Mouse (Mus musculus) CD4-positive helper T cell, adult 2 months (primary cell): Measurements from ENCODE around the gene Slc25a4.
A peak's percentile ranks its signal among the peaks of the same experiment; 100 is the strongest.

Source experiments
- DNase-seq: peaks from one replicate; pipeline ENCODE4 v3.0.0-alpha.2; 2012; ENCODE audit warnings: low read depth, missing footprints, low spot score

Slc25a4 gene

GRCm38 (mm10) chr8:46204974-46205640 lies 6.0 kb downstream of the Slc25a4 start:
- no peak for DNase-seq

DNA sequence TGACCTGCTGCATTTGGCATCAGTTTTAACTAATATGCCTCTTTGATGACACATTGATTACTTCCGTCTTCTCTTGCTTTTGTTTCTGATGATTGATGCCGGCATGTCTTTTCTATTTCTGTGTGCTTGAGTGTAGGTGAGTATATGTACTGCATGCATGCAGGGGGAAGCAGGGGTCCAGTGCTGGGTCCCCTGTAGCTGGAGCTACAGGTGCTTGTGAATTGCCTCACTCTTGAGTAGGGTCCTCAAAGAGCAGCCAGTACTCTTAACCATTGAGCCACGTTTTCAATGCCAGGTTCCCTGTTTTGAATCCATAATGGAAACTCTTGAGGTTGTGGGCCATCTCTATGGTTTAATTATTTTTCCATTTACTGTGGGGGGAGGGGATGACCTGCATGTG lies 6.8 kb downstream of the Slc25a4 start:
- no peak for DNase-seq

GRCm38 (mm10) chr8:46202350-46202749 lies 8.7 kb downstream of the Slc25a4 start:
- DNase-seq, result no peak

- DNase-seq, result no peak
These were observed 13.4 kb downstream of the Slc25a4 start for GRCm38 (mm10) chr8:46197673-46198072.

- DNase-seq, result no peak
These were observed 14.2 kb downstream of the Slc25a4 start for GRCm38 (mm10) chr8:46196877-46197276.

DNA sequence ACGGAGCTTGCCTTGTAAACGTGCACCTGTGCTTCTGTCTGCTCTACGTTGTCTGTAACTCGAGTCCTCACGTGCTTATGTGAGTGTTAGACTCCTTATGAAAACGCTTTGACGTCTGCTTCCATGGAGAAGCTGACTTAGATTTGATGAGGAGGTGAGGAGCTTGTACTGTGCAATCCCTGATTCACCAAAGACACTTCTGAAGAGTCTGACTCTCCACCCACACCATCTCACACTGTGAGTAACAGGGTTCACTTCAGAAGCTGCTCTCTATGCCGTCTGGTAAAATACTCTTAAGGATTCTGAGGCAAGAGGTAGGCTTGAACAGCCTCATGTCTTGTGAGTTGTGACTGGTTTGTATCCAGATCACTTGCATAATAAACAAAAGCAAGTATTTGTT lies 18.0 kb downstream of the Slc25a4 start:
- no peak for DNase-seq

GRCm38 (mm10) chr8:46185361-46185760 lies 25.7 kb downstream of the Slc25a4 start:
- DNase-seq, result peak; percentile 53

DNA sequence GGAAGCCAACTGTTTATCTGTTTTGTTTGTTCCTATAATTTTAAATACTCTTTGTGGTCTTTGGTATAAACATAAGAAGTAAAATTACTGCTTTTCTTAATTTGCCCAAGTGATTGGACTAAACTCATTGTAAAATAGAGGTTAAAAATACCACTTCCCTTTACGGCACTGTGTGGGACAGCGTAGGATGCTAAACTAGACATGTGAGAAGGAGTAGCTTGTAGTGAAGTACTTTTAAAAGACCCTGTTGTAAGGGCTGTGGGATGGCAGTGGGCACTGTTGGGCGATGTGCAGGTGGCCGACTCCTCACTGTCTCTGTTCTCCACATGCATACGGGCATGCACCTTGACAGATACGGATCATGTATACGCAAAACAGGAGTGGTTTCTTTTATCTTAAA lies 30.9 kb downstream of the Slc25a4 start:
- no peak for DNase-seq

DNA sequence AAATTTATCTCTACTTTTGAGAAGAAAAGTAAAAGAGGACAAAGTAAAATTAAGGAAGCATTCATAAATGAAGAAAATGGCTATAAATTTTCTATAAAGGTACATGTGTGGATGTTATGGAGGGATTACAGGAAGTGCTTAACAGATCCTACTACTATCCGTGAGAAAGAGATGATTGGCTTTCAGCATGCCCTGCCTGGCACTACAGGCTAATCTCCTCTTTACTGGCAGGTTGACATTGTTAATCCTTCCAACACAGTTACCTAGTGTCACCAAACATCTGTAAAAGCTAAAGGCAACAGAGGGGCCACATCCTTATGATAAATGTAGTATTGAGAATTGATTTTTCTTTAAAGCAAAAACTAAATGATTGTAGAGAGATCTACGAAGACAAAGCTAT lies 37.4 kb downstream of the Slc25a4 start:
- no peak for DNase-seq

GRCm38 (mm10) chr8:46163870-46164190 lies 47.3 kb downstream of the Slc25a4 start:
- DNase-seq, result no peak

GRCm38 (mm10) chr8:46162953-46163869 lies 47.9 kb downstream of the Slc25a4 start:
- peak; percentile 96 for DNase-seq
